In genomic region chr10:21135297-21135696, GRCm38 (mm10) we compare ENCODE assay signal across 23 mouse cellular contexts. TPM values are rescaled to one million over a fixed set of nuclear protein-coding genes. Genes with fewer than 3 reads are reported as not detected.
DNase-seq lines count a peak whose midpoint lies in the region; ATAC-seq and TF ChIP-seq lines count a peak whose summit lies in the region.
"Had no signal": no experiment of that assay in that cellular context is flagged by ENCODE, and none has a peak within 500 bp of the region (broad histone marks: within the 10 kb centered on the region; RNA-seq: fewer than 3 reads in every experiment).

No protein-coding gene starts in this region.

- no peak overlapping the region for H3K4me3 ChIP-seq in midbrain, postnatal 0 days (ENCODE audit: low read depth, low read length)

- no peak for DNase-seq in left cerebral cortex, adult 18-20 months (ENCODE audit: low spot score in 2 of 2)
- DNase-seq in midbrain, postnatal 0 days (ENCODE audit: low spot score), result no peak
- DNase-seq in gastrocnemius, adult 18-20 months (ENCODE audit: low spot score), result no peak
- DNase-seq in right cerebral cortex, adult 2 months (ENCODE audit: low spot score in 2 of 2), result no peak
- DNase-seq: adrenal gland, adult 2 months; adrenal gland, adult 8-10 months; adrenal gland, postnatal 10 days; adrenal gland, postnatal 14 days; adrenal gland, postnatal 25 days; adrenal gland, postnatal 36 days; B cell, adult 2 months; cerebellum, adult 11 months; cerebellum, adult 11-12 months had no signal

- H3K9me3 ChIP-seq in midbrain, postnatal 0 days (ENCODE audit: low read length), result peaks cover 7% of the 10 kb centered on the region; the same call in 1 of the 2 replicates
- H3K9me3 ChIP-seq: G1E had no signal

- no peaks in the 10 kb centered on the region; the same call in 1 of the 2 replicates for H3K36me3 ChIP-seq in midbrain, postnatal 0 days (ENCODE audit: insufficient read depth, low read length)

- H3K9ac ChIP-seq in midbrain, postnatal 0 days (replicated peaks; ENCODE audit: low read length, poor library complexity, severe bottlenecking), result no peak overlapping the region

- ATAC-seq in common myeloid progenitor, adult 5-6 weeks (replicated peaks; ENCODE audit: low read depth, poor library complexity, severe bottlenecking), result peak; percentile 50
- peak; percentile 72 for ATAC-seq in granulocyte monocyte progenitor cell, adult 5-6 weeks (replicated peaks; ENCODE audit: poor library complexity, severe bottlenecking)
- peak; percentile 44 for ATAC-seq in megakaryocyte, adult 5-6 weeks (ENCODE audit: poor library complexity, severe bottlenecking)
- peak; percentile 56 for ATAC-seq in megakaryocyte progenitor cell, adult 5-6 weeks (replicated peaks; ENCODE audit: poor library complexity)
- ATAC-seq in midbrain, postnatal 0 days (ENCODE audit: low FRiP score), result no peak
- ATAC-seq: activated CD4-positive, CD25-positive, alpha-beta regulatory T cell, adult 4 months; CD4-positive, CD25-positive, alpha-beta regulatory T cell, adult 4 months; Patski had no signal

- TF ChIP-seq CTCF in midbrain, postnatal 0 days (IDR thresholded peaks at IDR 0.05), result no peak

- no peaks in the 10 kb centered on the region for H3K4me1 ChIP-seq in midbrain, postnatal 0 days (ENCODE audit: insufficient read depth, low read length)

- no peaks in the 10 kb centered on the region for H3K27me3 ChIP-seq in midbrain, postnatal 0 days (ENCODE audit: insufficient read depth, low read length)
- H3K27me3 ChIP-seq: CH12.LX, Patski had no signal

- H3K27ac ChIP-seq in midbrain, postnatal 0 days (ENCODE audit: low read depth, low read length), result no peak overlapping the region

- 96% methylated on average over 8 of the region's 8 CpGs for WGBS in midbrain, postnatal 0 days

- no peak overlapping the region for H3K4me2 ChIP-seq in midbrain, postnatal 0 days (ENCODE audit: low read depth, low read length, poor library complexity, severe bottlenecking)

RNA-seq across cellular contexts. Expression of gene Myb, which starts 25.5 kb away (rescaled TPM):
- 415 and 490 TPM in 2 replicates for total RNA-seq in common myeloid progenitor, adult 5-6 weeks (2017)
- total RNA-seq in granulocyte monocyte progenitor cell, adult 5-6 weeks (2014; fragmentation: Nextera tagmentation), result 711 and 754 TPM in 2 replicates
- total RNA-seq in granulocyte monocyte progenitor cell, adult 5-6 weeks (2017), result 604 and 618 TPM in 2 replicates
- total RNA-seq in megakaryocyte, adult 5-6 weeks (2015), result 42.5 and 45.2 TPM in 2 replicates
- total RNA-seq in megakaryocyte, adult 5-6 weeks (2017), result 38.3 and 50.7 TPM in 2 replicates
- 681 and 848 TPM in 2 replicates for total RNA-seq in megakaryocyte progenitor cell, adult 5-6 weeks (2015)
- 484 and 588 TPM in 2 replicates for total RNA-seq in megakaryocyte progenitor cell, adult 5-6 weeks (2017)
- total RNA-seq in left cerebral cortex, adult 18-20 months (2021), result under 1 TPM; 0.26 to 0.28 TPM
- 1.8 and 3.2 TPM in 2 replicates for total RNA-seq in midbrain, postnatal 0 days (2014; rRNA removed)
- polyA plus RNA-seq in midbrain, postnatal 0 days (2015; fragmentation: Nextera tagmentation; extraction: Ambion mirVana), result 0.75 and 1.0 TPM in 2 replicates
- under 1 TPM in 1 of 2 experiments, not detected in 1; 0.14 TPM for total RNA-seq in gastrocnemius, adult 18-20 months (2021)
- total RNA-seq: adrenal gland, adult 18-20 months; adrenal gland, adult 8-10 months had no signal
